Mouse (Mus musculus): ENCODE data around the gene Pfkfb4.

Gene Pfkfb4

GRCm38 (mm10) chr9:109031686-109032085 lies 40.1 kb downstream of the Pfkfb4 start:
- DNase-seq (ENCODE audit: low read depth, low spot score) = no peak

DNA sequence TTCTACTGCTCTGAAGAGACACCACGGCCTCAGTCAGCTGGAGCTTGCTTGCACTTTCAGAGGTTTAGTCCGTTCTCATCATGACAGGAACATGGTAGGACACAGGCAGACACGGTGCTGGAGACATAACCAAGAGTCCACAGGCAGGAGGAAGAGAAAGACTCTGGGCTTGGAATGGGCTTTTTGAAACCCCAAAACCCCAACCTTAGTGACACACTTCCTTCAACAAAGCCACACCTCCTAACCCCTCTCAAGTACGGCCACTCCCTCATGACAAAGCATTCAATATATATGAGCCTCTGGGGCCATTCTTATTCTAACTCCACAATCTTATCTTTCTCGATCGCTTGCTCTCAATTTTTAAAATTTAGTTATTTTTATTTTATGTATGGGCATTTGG lies 40.9 kb downstream of the Pfkfb4 start:
- no peak for DNase-seq (ENCODE audit: low read depth, low spot score)

GRCm38 (mm10) chr9:109038086-109038895 lies 46.7 kb downstream of the Pfkfb4 start, which contains the start of gene Shisa5:
Gene Shisa5 (plus strand): TSS chr9:109038565.
- peak; percentile 63 for DNase-seq (ENCODE audit: low read depth, low spot score)

DNA sequence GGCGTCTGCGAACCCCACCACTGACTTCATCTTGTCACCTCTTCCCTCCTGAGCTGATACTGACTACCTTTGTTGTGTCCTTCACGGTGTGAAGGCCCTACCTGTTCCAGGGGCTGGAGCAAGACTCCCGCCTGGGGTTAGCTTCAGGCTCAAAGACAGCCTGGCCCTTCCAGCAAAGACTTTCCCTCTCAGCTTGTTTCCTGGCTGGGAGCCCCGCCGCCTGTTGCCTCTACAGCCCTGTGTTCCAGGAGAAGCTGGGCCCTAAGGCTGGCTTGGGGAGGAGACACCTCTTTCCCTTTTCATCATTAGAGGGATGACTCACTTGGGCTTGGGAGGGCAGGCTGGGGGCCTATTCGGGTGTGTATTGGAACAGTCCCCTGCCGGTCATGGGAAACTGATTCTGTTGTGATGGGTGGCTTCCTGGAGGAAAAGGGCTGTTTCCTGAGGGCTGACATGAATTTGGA lies 47.4 kb downstream of the Pfkfb4 start:
- no peak for DNase-seq (ENCODE audit: low read depth, low spot score)

GRCm38 (mm10) chr9:109039681-109040080 lies 48.1 kb downstream of the Pfkfb4 start:
- DNase-seq (ENCODE audit: low read depth, low spot score) = no peak

GRCm38 (mm10) chr9:109040216-109040615 lies 48.6 kb downstream of the Pfkfb4 start:
- DNase-seq (ENCODE audit: low read depth, low spot score) = no peak

DNA sequence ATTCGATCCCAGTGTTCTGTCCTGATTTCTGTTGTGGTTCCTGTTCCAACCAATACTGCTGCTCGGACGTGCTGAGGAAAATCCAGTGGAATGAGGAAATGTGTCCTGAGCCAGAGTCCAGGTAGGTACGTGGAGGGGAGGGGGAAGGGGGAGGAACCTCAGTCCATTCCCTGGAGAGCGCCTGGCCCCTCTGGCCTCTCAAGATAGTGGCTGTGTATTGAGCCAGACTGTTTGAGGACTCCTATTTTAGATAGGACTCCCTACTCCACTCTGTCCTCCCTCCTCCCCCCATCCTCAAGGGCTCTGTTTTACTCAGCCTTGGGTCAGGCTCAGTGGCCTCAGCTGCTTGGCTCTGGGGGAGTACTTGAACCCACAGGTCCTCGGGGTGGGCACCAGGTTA lies 49.3 kb downstream of the Pfkfb4 start:
- no peak for DNase-seq (ENCODE audit: low read depth, low spot score)

- no peak for DNase-seq (ENCODE audit: low read depth, low spot score)
Observed at GRCm38 (mm10) chr9:109041351-109041750, 49.8 kb downstream of the Pfkfb4 start.

GRCm38 (mm10) chr9:109046306-109046705 lies 54.7 kb downstream of the Pfkfb4 start:
- DNase-seq (ENCODE audit: low read depth, low spot score) = peak; percentile 85

DNA sequence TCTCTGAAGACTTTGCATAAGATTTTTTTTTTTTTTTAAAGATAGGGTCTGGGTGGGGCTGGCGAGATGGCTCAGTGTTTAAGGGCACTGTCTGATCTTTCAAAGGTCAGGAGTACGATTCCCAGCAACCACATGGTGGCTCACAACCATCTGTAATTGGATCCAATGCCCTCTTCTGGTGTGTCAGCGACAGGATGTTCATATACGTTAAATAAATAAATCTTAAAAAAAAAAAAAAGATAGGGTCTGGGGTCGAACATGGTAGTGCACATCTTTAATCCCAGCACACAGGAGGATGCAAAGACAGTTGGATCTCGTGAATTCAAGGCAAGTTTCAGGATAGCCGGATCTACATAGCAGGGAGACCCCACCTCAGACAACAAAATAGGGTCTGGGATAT lies 57.7 kb downstream of the Pfkfb4 start:
- DNase-seq (ENCODE audit: low read depth, low spot score) = peak; percentile 43

- peak; percentile 89 for DNase-seq (ENCODE audit: low read depth, low spot score)
Observed at GRCm38 (mm10) chr9:109049996-109050673, 58.6 kb downstream of the Pfkfb4 start.

- peak; percentile 79 for DNase-seq (ENCODE audit: low read depth, low spot score)
Observed at GRCm38 (mm10) chr9:109050674-109050997, 59.1 kb downstream of the Pfkfb4 start.

- peak; percentile 85 for DNase-seq (ENCODE audit: low read depth, low spot score)
Observed at GRCm38 (mm10) chr9:109051011-109051501, 59.5 kb downstream of the Pfkfb4 start.

GRCm38 (mm10) chr9:109051651-109052489 lies 60.3 kb downstream of the Pfkfb4 start:
- DNase-seq (ENCODE audit: low read depth, low spot score) = peak; percentile 76

DNA sequence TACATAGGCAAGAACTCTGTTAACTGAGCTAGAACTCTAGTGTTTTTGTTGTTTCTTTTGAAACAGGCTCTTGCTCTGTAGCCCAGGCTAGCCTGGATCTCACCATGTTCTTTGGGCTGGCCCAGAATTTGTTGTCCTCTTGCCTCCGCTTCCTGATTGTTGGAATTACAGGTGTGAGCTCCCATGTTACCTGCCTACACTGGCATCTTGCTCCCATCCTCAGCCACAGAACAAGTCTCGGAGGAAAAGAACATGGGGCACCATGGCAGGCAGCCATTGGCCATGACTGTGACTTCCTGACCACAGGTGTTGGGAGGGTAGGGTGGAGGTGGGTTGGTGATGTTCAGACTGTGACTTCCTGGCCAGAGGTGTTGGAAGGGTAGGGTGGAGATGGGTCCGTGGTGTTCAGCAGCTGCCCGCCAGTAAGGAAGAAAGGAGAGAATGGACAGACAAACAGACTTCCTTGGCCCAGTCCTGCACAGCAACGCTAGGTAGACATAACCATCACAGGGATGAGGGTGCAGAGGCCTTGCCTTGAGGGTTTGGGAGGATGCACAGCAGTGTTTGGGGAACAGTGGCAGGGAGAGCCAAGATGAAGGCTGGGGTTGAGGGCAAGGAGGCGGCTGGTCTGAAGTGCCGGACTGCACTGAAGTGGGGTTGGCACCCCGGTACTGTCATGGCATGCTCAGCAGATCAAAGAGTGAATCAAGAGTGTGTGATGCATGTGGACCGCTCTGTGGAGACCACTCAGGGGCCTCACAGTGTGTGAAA lies 61.1 kb downstream of the Pfkfb4 start:
- DNase-seq (ENCODE audit: low read depth, low spot score) = no peak

DNA sequence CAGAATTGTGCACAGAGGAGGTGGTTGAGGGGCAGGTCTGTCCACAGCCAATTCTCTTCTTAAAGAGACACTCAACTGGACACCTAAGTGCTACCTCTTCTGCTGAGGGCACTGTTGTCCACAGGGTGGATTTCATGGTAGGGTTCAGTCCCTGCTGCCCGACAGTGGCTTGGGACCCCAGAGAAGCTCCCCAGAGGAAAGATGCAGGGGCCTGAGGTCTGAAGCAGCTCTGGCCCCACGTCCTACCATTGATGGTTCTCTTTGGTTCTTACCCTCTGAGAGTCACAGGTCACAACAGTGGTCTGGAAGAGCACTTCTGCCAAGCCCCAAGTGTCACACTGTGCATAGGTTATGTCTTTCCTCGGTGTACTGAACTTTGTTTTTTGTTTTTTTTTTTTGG lies 61.8 kb downstream of the Pfkfb4 start:
- no peak for DNase-seq (ENCODE audit: low read depth, low spot score)

DNA sequence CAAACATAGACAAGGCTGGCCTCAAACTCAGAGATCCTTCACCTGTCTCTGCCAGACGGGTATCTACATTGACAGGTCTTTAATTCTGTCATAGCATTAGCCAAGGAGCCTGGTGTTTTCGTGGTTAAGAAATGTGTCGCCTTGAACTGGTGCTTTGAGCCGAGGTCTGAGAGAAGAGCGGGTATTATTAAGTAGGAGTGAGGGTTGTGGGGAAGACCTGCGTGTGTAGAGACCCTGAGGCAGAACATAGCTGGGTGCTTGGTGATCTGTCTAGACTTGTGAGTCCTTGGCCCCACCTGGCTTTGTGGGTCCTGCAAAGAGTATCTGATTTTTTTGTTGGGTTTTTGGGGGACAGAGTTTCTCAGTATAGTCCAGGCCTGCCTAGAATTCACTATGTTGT lies 62.3 kb downstream of the Pfkfb4 start:
- peak; percentile 30 for DNase-seq (ENCODE audit: low read depth, low spot score)

- DNase-seq (ENCODE audit: low read depth, low spot score) = peak; percentile 84
Observed at GRCm38 (mm10) chr9:109054712-109055111, 63.1 kb downstream of the Pfkfb4 start.

DNA sequence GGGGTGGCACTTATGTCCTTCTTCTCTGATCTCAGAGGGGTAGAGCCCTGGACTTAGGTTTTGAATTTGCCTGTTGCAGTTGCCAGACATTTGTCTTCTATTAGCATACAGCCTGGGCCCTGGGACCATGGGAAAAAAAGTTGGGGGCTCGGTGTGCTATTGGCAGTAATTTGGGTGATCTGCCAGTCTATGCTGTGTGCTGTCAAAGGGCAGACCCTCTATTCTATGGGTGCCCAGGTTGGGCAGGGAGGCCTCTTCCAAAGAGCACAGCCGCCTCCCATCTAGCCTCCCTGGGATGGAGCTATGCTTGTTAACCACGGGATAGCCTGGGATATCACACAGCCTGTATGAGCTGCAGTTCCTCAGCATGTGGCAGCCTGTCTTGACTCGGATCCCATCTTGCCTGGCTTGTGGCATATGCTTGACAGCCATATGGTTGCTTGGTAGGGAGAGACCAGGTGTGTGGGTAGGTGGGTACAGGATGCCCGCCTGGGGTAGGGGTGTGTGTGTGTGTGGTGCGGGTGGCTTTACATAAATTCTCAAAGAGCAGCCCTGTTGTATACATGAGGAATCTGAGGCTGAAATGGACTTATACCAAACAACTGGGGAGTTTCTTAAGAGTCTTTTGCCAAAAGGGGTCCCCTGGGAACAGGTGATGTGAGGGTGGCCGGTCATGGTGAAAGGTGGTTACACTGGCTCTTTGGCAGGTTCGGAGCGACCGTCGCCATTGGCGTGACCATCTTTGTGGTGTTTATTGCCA lies 63.9 kb downstream of the Pfkfb4 start:
- peak; percentile 25 for DNase-seq (ENCODE audit: low read depth, low spot score)

GRCm38 (mm10) chr9:109056081-109056690 lies 64.6 kb downstream of the Pfkfb4 start:
- DNase-seq (ENCODE audit: low read depth, low spot score) = peak; percentile 36
